Mouse (Mus musculus): ENCODE measurements at regions not wholly inside any gene's neighbourhood (a gene's known extent, or its start where the extent isn't known, plus 50 kb on each side); places are given as distances from the start of the nearest gene placed in this dataset.
"Not testable (repeated sequence)": the region's sequence is repeated elsewhere in the genome, so short reads cannot be mapped to it uniquely, and the experiment has no call there.

- no peak for TF ChIP-seq CTCF (IDR thresholded peaks at IDR 0.05; ENCODE audit: low read depth)
- H3K9me3 ChIP-seq (ENCODE audit: low read length) = no peaks in the 10 kb centered on the region
- no peaks in the 10 kb centered on the region for H3K4me1 ChIP-seq (ENCODE audit: insufficient read depth)
- no peak for DNase-seq
- ATAC-seq = no peak
- no peaks in the 10 kb centered on the region for H3K36me3 ChIP-seq (ENCODE audit: insufficient read depth)
- H3K4me3 ChIP-seq (ENCODE audit: low read depth, low read length) = no peak overlapping the region
- no peak overlapping the region for H3K4me2 ChIP-seq (ENCODE audit: low read depth)
- no peak overlapping the region for H3K9ac ChIP-seq
- no peak overlapping the region for H3K27ac ChIP-seq (ENCODE audit: low read depth, low read length)
- no peaks in the 10 kb centered on the region for H3K27me3 ChIP-seq (ENCODE audit: insufficient read depth, low read length)
- 73% methylated on average over 4 of the region's 4 CpGs for WGBS
Measured at GRCm38 (mm10) chr16:65441954-65442353, 78.4 kb upstream of the Pou1f1 start.

GRCm38 (mm10) chr16:65448810-65449209 is 71.5 kb upstream of the Pou1f1 start:
- H3K9ac ChIP-seq = no peak overlapping the region

GRCm38 (mm10) chr16:65450706-65451105 is 69.6 kb upstream of the Pou1f1 start:
- Histone ChIP-seq H3K4me2 (ENCODE audit: low read depth) (no peak overlapping the region), H3K27ac (ENCODE audit: low read depth, low read length) (no peak overlapping the region), H3K4me1 (ENCODE audit: insufficient read depth) (no peaks in the 10 kb centered on the region), H3K4me3 (ENCODE audit: low read depth, low read length) (no peak overlapping the region), H3K9ac (no peak overlapping the region), H3K27me3 (ENCODE audit: insufficient read depth, low read length) (no peaks in the 10 kb centered on the region), H3K36me3 (ENCODE audit: insufficient read depth) (no peaks in the 10 kb centered on the region), H3K9me3 (ENCODE audit: low read length) (no peaks in the 10 kb centered on the region)
- no peak for DNase-seq
- WGBS = 85% methylated on average over 5 of the region's 5 CpGs
- no peak for TF ChIP-seq CTCF (IDR thresholded peaks at IDR 0.05; ENCODE audit: low read depth)
- no peak for ATAC-seq

More at GRCm38 (mm10) chr16:65448810-65449209, 71.5 kb upstream of the Pou1f1 start:
- H3K9me3 ChIP-seq (ENCODE audit: low read length) = no peaks in the 10 kb centered on the region
- H3K36me3 ChIP-seq (ENCODE audit: insufficient read depth) = no peaks in the 10 kb centered on the region
- H3K4me3 ChIP-seq (ENCODE audit: low read depth, low read length) = no peak overlapping the region
- ATAC-seq = no peak
- no peak overlapping the region for H3K4me2 ChIP-seq (ENCODE audit: low read depth)
- no peak for TF ChIP-seq CTCF (IDR thresholded peaks at IDR 0.05; ENCODE audit: low read depth)
- 81% methylated on average over 3 of the region's 3 CpGs for WGBS
- DNase-seq = no peak
- no peaks in the 10 kb centered on the region for H3K4me1 ChIP-seq (ENCODE audit: insufficient read depth)
- no peak overlapping the region for H3K27ac ChIP-seq (ENCODE audit: low read depth, low read length)
- H3K27me3 ChIP-seq (ENCODE audit: insufficient read depth, low read length) = no peaks in the 10 kb centered on the region

- no peaks in the 10 kb centered on the region for H3K4me1 ChIP-seq (ENCODE audit: insufficient read depth)
- no peak for DNase-seq
- no peak overlapping the region for H3K4me3 ChIP-seq (ENCODE audit: low read depth, low read length)
- H3K36me3 ChIP-seq (ENCODE audit: insufficient read depth) = no peaks in the 10 kb centered on the region
- no peak for ATAC-seq
- TF ChIP-seq CTCF (IDR thresholded peaks at IDR 0.05; ENCODE audit: low read depth) = no peak
- no peak overlapping the region for H3K9ac ChIP-seq
- no peak overlapping the region for H3K4me2 ChIP-seq (ENCODE audit: low read depth)
- H3K27me3 ChIP-seq (ENCODE audit: insufficient read depth, low read length) = no peaks in the 10 kb centered on the region
- no peaks in the 10 kb centered on the region for H3K9me3 ChIP-seq (ENCODE audit: low read length)
- no peak overlapping the region for H3K27ac ChIP-seq (ENCODE audit: low read depth, low read length)
- WGBS = 96% methylated on average over 3 of the region's 3 CpGs
Measured at GRCm38 (mm10) chr16:65451885-65452284, 68.4 kb upstream of the Pou1f1 start.

- H3K27me3 ChIP-seq (ENCODE audit: insufficient read depth, low read length); H3K9me3 ChIP-seq (ENCODE audit: low read length); H3K4me1 ChIP-seq (ENCODE audit: insufficient read depth); H3K4me2 ChIP-seq (ENCODE audit: low read depth); H3K27ac ChIP-seq (ENCODE audit: low read depth, low read length); ATAC-seq; H3K9ac ChIP-seq; H3K36me3 ChIP-seq (ENCODE audit: insufficient read depth); DNase-seq; H3K4me3 ChIP-seq (ENCODE audit: low read depth, low read length): not testable (repeated sequence)
- 57% methylated on average over 1 of the region's 3 CpGs for WGBS
Measured at GRCm38 (mm10) chr16:65456948-65457347, 63.4 kb upstream of the Pou1f1 start.

- TF ChIP-seq CTCF (IDR thresholded peaks at IDR 0.05; ENCODE audit: low read depth) = no peak
- no peaks in the 10 kb centered on the region for H3K9me3 ChIP-seq (ENCODE audit: low read length)
- 94% methylated on average over 3 of the region's 3 CpGs for WGBS
- DNase-seq = no peak
- no peak overlapping the region for H3K9ac ChIP-seq
- no peak overlapping the region for H3K27ac ChIP-seq (ENCODE audit: low read depth, low read length)
- no peaks in the 10 kb centered on the region for H3K27me3 ChIP-seq (ENCODE audit: insufficient read depth, low read length)
- no peak overlapping the region for H3K4me2 ChIP-seq (ENCODE audit: low read depth)
- H3K36me3 ChIP-seq (ENCODE audit: insufficient read depth) = no peaks in the 10 kb centered on the region
- no peaks in the 10 kb centered on the region for H3K4me1 ChIP-seq (ENCODE audit: insufficient read depth)
- no peak overlapping the region for H3K4me3 ChIP-seq (ENCODE audit: low read depth, low read length)
- no peak for ATAC-seq
Measured at GRCm38 (mm10) chr16:65458234-65458633, 62.1 kb upstream of the Pou1f1 start.

GRCm38 (mm10) chr16:65469681-65470080 is 50.6 kb upstream of the Pou1f1 start:
- H3K36me3 ChIP-seq (ENCODE audit: insufficient read depth) = no peaks in the 10 kb centered on the region
- no peaks in the 10 kb centered on the region for H3K27me3 ChIP-seq (ENCODE audit: insufficient read depth, low read length)
- H3K9me3 ChIP-seq (ENCODE audit: low read length) = no peaks in the 10 kb centered on the region
- DNase-seq = no peak
- 78% methylated on average over 4 of the region's 4 CpGs for WGBS
- H3K4me1 ChIP-seq (ENCODE audit: insufficient read depth) = no peaks in the 10 kb centered on the region
- H3K4me2 ChIP-seq (ENCODE audit: low read depth) = no peak overlapping the region
- no peak overlapping the region for H3K4me3 ChIP-seq (ENCODE audit: low read depth, low read length)
- H3K27ac ChIP-seq (ENCODE audit: low read depth, low read length) = no peak overlapping the region
- H3K9ac ChIP-seq = no peak overlapping the region
- no peak for TF ChIP-seq CTCF (IDR thresholded peaks at IDR 0.05; ENCODE audit: low read depth)
- no peak for ATAC-seq

Small RNAs in the stretch of these regions (microRNA-seq; reads per million reads assigned to microRNA genes)
- 0 reads per million in 2 experiments for gene Gm23659
